9 mouse cellular contexts compared by ENCODE assay signal in genomic region chr14:20319420-20319819, GRCm38 (mm10). TPM values are rescaled to one million over a fixed set of nuclear protein-coding genes. Genes with fewer than 3 reads are reported as not detected.
A peak's percentile ranks its signal among the peaks of the same experiment; 100 is the strongest.
DNase-seq lines count a peak whose midpoint lies in the region; ATAC-seq lines count a peak whose summit lies in the region.
"Had no signal": no experiment of that assay in that cellular context is flagged by ENCODE, and none has a peak within 500 bp of the region (broad histone marks: within the 10 kb centered on the region; RNA-seq: fewer than 3 reads in every experiment).

No protein-coding gene starts in this region.

- no peaks in the 10 kb centered on the region for H3K27me3 ChIP-seq in splenic B cell, adult 2 months (ENCODE audit: control insufficient read depth, insufficient read depth, low read length, poor library complexity, severe bottlenecking)
- H3K27me3 ChIP-seq: megakaryocyte, embryonic 14.5 days had no signal

- H3K36me3 ChIP-seq in splenic B cell, adult 2 months (ENCODE audit: control insufficient read depth, insufficient read depth, low read length, poor library complexity, severe bottlenecking), result peaks cover 9% of the 10 kb centered on the region; the same call in 1 of the 2 replicates

- DNase-seq in layer of hippocampus, adult 11-12 months (ENCODE audit: low spot score), result peak; percentile 48
- DNase-seq in layer of hippocampus, adult 8-10 months (ENCODE audit: low spot score in 2 of 2), result no peak
- DNase-seq in MEL-GATA-1-ER (ENCODE audit: extremely low read depth, low read depth), result peak; percentile 11
- DNase-seq in c-Kit-positive CD71-negative TER-119-negative erythroid progenitor cells, embryonic 14.5 days (ENCODE audit: low read depth), result peak; percentile 25
- peak; percentile 66 for DNase-seq in lung, postnatal 10 days
- DNase-seq in splenic B cell, adult 2 months (ENCODE audit: low read depth, low spot score), result peak; percentile 60

- ATAC-seq in granulocyte monocyte progenitor cell, adult 5-6 weeks (replicated peaks; ENCODE audit: poor library complexity, severe bottlenecking), result peak; percentile 56; the same call in 1 of the 2 replicates

RNA-seq across cellular contexts. Expression of gene Nudt13, which starts 24.9 kb away (rescaled TPM):
- total RNA-seq in layer of hippocampus, adult 8-10 months (2022), result 10 to 100 TPM; 22.9 to 32.4 (median 28.4) TPM
- 17.5 and 18.2 TPM in 2 replicates for total RNA-seq in granulocyte monocyte progenitor cell, adult 5-6 weeks (2014; fragmentation: Nextera tagmentation)
- total RNA-seq in granulocyte monocyte progenitor cell, adult 5-6 weeks (2017), result 8.0 and 15.7 TPM in 2 replicates

RNA-seq across cellular contexts. Expression of gene Ecd, which starts 28.5 kb away (rescaled TPM):
- total RNA-seq in layer of hippocampus, adult 8-10 months (2022), result 10 to 100 TPM; 30.2 to 35.7 (median 32.7) TPM
- 52.6 and 57.0 TPM in 2 replicates for total RNA-seq in granulocyte monocyte progenitor cell, adult 5-6 weeks (2014; fragmentation: Nextera tagmentation)
- 52.2 and 70.0 TPM in 2 replicates for total RNA-seq in granulocyte monocyte progenitor cell, adult 5-6 weeks (2017)

RNA-seq across cellular contexts. Expression of gene Fam149b, which starts 28.5 kb away (rescaled TPM):
- 10 to 100 TPM; 43.4 to 58.3 (median 47.2) TPM for total RNA-seq in layer of hippocampus, adult 8-10 months (2022)
- total RNA-seq in granulocyte monocyte progenitor cell, adult 5-6 weeks (2014; fragmentation: Nextera tagmentation), result 20.6 and 28.2 TPM in 2 replicates
- total RNA-seq in granulocyte monocyte progenitor cell, adult 5-6 weeks (2017), result 27.9 and 28.1 TPM in 2 replicates

RNA-seq across cellular contexts. Expression of gene Kcnk16, which starts 50.4 kb away (rescaled TPM):
- total RNA-seq in layer of hippocampus, adult 8-10 months (2022), result not detected
- total RNA-seq in granulocyte monocyte progenitor cell, adult 5-6 weeks (2014; fragmentation: Nextera tagmentation), result not detected in 2 replicates
- not detected in 2 replicates for total RNA-seq in granulocyte monocyte progenitor cell, adult 5-6 weeks (2017)
- total RNA-seq: gastrocnemius, postnatal 4 days had no signal

Comparison
In these comparisons a context has a peak if more than half of its experiments do, and no peak if none do; other contexts are left out.
1. DNase-seq: peak in layer of hippocampus, adult 11-12 months (single experiment), MEL-GATA-1-ER (single experiment), c-Kit-positive CD71-negative TER-119-negative erythroid progenitor cells, embryonic 14.5 days (single experiment), lung, postnatal 10 days (single experiment) and splenic B cell, adult 2 months (single experiment); none in layer of hippocampus, adult 8-10 months (0 of 2).